Mouse (Mus musculus) brown adipose tissue, adult 24 weeks (tissue): ENCODE measurements around the gene Clec11a. TPM values are rescaled to one million over a fixed set of nuclear protein-coding genes. Genes with fewer than 3 reads are reported as not detected.
A peak's percentile ranks its signal among the peaks of the same experiment; 100 is the strongest.

Experiments used
- H3K27ac ChIP-seq: fragments of 200-500 bp; replicated peaks from 2 replicates; pipeline ENCODE4 v1.5.1; 2012; ENCODE audit warnings: low read depth, mild to moderate bottlenecking, low read length
- H3K4me1 ChIP-seq: fragments of 200-500 bp; 2 replicates; pipeline ENCODE4 v1.6.1; 2012; ENCODE audit warnings: low read length, mixed read lengths; ENCODE audit not compliant: control insufficient read depth, insufficient read depth, insufficient read length
- H3K4me3 ChIP-seq: fragments of 200-500 bp; 2 replicates; pipeline ENCODE4 v1.5.1; 2012; ENCODE audit warnings: low read depth, mild to moderate bottlenecking, low read length, moderate library complexity; ENCODE audit not compliant: insufficient read depth
- polyA plus RNA-seq: library from polyadenylated mRNA; stranded (reverse); fragments of >200 nt; gene quantifications from 2 replicates; pipeline ENCODE4 v1.2.4, GENCODE M21; 2012; ENCODE audit not compliant: missing spikeins, insufficient read depth, insufficient read length

The Clec11a gene
- polyA plus RNA-seq, 1 experiment = 1.8 TPM

- Histone ChIP-seq H3K4me3 (no peak overlapping the region), H3K4me1 (no peaks in the 10 kb centered on the region), H3K27ac (no peak overlapping the region)
Measured at GRCm38 (mm10) chr7:44336046-44337021, 29.6 kb upstream of the Clec11a start.

- no peak overlapping the region for H3K4me3 ChIP-seq
- no peaks in the 10 kb centered on the region for H3K4me1 ChIP-seq
- no peak overlapping the region for H3K27ac ChIP-seq
Measured at GRCm38 (mm10) chr7:44335031-44335878, 28.6 kb upstream of the Clec11a start.

- no peaks in the 10 kb centered on the region for H3K4me1 ChIP-seq
- H3K4me3 ChIP-seq = no peak overlapping the region
- H3K27ac ChIP-seq = no peak overlapping the region
Measured at GRCm38 (mm10) chr7:44334139-44334538, 27.4 kb upstream of the Clec11a start.

GRCm38 (mm10) chr7:44332336-44332735 lies 25.6 kb upstream of the Clec11a start:
- no peak overlapping the region for H3K4me3 ChIP-seq
- no peaks in the 10 kb centered on the region for H3K4me1 ChIP-seq
- H3K27ac ChIP-seq = no peak overlapping the region

GRCm38 (mm10) chr7:44326614-44327013 lies 19.9 kb upstream of the Clec11a start:
- H3K4me1 ChIP-seq = no peaks in the 10 kb centered on the region
- no peak overlapping the region for H3K4me3 ChIP-seq
- H3K27ac ChIP-seq = no peak overlapping the region

GRCm38 (mm10) chr7:44322290-44322689 lies 15.6 kb upstream of the Clec11a start:
- no peak overlapping the region for H3K27ac ChIP-seq
- H3K4me1 ChIP-seq = no peaks in the 10 kb centered on the region
- no peak overlapping the region for H3K4me3 ChIP-seq

DNA sequence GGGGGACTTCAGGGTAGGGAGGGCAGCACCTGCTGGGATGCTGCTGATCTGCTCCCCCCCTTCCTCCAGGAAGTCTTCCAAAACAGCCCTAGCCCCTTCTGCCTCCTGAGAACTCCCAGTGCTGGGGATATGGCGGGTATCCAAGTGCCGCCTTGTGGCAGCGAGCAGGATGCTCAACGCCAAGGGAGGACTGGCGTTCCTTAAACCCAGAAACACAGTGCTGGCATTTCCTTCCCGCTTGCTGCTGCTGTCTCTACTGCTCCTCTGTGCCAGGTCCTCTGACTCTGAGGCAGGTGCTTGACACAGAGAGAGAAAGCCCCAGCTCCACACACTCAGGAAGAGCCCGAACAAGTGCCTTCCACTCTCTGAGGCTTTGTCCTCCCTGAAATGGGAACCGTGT lies 14.2 kb upstream of the Clec11a start:
- H3K27ac ChIP-seq = no peak overlapping the region
- no peak overlapping the region for H3K4me3 ChIP-seq
- H3K4me1 ChIP-seq = no peaks in the 10 kb centered on the region

- Histone ChIP-seq H3K4me3 (no peak overlapping the region), H3K27ac (no peak overlapping the region), H3K4me1 (no peaks in the 10 kb centered on the region)
Measured at GRCm38 (mm10) chr7:44317913-44318312, 11.2 kb upstream of the Clec11a start.

- H3K27ac ChIP-seq = no peak overlapping the region
- H3K4me3 ChIP-seq = no peak overlapping the region
- no peaks in the 10 kb centered on the region; the same call in 1 of the 2 replicates for H3K4me1 ChIP-seq
Measured at GRCm38 (mm10) chr7:44312484-44312883, 5.8 kb upstream of the Clec11a start.

DNA sequence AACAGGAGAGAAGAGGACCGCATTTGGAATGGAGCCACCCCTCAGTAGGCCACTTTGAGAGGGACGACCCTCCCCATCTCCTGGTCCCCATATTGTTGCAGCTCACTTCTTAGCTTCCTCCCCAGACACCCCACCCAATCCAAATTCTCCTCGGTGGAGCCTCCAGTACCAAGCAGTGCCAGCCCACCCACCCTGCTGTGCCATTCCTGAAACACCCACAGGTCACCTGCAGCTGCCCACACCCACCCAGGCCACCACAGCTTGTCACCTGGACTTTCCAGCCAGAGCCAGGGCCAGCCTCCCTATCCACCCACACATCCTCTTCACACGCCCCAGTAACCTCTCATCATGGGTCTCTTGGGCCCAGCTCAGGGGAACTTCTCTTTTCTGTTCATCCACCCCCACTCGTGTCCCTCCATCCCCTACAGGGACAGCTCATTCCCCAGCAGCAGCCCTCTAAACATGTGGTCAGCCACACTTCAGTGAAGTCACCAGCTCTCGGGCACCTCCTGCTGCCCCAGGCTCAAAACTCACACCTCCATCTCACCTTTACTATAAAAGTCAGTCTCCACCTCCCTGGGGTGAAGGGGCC lies 5.1 kb upstream of the Clec11a start:
- no peak overlapping the region for H3K4me3 ChIP-seq
- H3K27ac ChIP-seq = no peak overlapping the region
- H3K4me1 ChIP-seq = no peaks in the 10 kb centered on the region; the same call in 1 of the 2 replicates

GRCm38 (mm10) chr7:44310878-44311712 lies 4.4 kb upstream of the Clec11a start:
- H3K4me3 ChIP-seq = peak overlapping the region; percentile 22; the same call in 1 of the 2 replicates
- no peak overlapping the region for H3K27ac ChIP-seq
- H3K4me1 ChIP-seq = no peaks in the 10 kb centered on the region; the same call in 1 of the 2 replicates

- Histone ChIP-seq H3K4me1 (no peaks in the 10 kb centered on the region; the same call in 1 of the 2 replicates), H3K27ac (no peak overlapping the region), H3K4me3 (no peak overlapping the region)
Measured at GRCm38 (mm10) chr7:44310285-44310877, 3.7 kb upstream of the Clec11a start.

DNA sequence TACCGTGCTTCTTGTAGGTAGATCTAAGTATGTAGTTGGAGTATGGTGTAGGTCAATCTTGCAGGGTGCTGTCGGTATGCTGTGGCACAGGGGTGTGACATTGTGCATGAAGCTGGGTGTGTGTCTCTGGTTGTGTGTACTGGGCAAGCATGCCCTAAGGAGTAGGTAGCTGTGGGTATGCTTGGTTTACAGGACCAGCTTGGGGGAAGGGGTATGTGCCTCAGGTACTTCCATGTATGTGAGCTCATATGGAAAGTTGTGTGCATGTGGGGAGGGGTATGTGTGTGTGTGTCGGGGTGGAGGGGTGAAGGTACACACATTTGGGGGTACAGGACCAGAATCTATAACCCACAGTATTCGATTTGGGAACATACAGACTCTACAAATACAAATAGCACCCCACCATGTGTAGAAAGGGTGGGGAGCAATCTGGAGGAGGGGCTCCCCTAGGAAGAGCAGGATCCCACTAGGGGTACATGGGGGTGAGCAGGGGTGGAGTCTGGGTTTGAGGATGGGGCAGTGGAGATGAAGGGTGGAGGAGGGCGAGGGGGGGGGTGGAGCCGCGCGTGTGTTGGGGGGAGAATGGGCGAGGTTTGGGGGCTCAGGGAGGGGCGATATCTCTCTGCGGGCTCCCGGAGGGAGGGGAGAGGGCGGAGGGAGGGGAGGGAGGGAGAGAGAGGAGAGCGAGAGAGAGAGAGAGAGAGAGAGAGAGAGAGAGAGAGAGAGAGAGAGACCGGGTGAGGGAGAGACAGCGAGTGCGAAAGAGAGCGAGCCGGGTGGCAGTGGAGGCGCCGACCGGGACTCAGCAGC lies 3.0 kb upstream of the Clec11a start, which contains the start of gene Shank1:
Gene Shank1, plus strand, starts transcription at position 779 of the 810 bp plus-strand sequence.
- Histone ChIP-seq H3K27ac (no peak within 1 kb of the TSS), H3K4me3 (peak within 1 kb of the TSS; percentile 22; the same call in 1 of the 2 replicates), H3K4me1 (no peaks in the 10 kb centered on the region; the same call in 1 of the 2 replicates)
